Mouse (Mus musculus) midbrain, embryonic 11.5 days (tissue): Measurements from ENCODE around the gene Cox15. TPM values are rescaled to one million over a fixed set of nuclear protein-coding genes. Genes with fewer than 3 reads are reported as not detected.

ENCODE experiments used
- ATAC-seq: fragments of 200-750 bp; cut with Nextera tagmentation; 2 replicates; pipeline ENCODE4 v1.8.0; 2017; ENCODE audit warnings: moderate TSS enrichment, moderate library complexity; ENCODE audit not compliant: low FRiP score
- DNase-seq: peaks from one replicate; pipeline ENCODE4 v3.0.0; 2015; ENCODE audit warnings: low spot score; ENCODE audit errors: missing footprints
- H3K27ac ChIP-seq: fragments of 300-500 bp; sonication (generic); 2 replicates; pipeline ENCODE4 v1.5.1; 2014; ENCODE audit warnings: low read depth, low read length
- H3K27me3 ChIP-seq: fragments of 300-500 bp; sonication (generic); 2 replicates; pipeline ENCODE4 v1.6.1; 2014; ENCODE audit warnings: mild to moderate bottlenecking, low read length, moderate library complexity, mixed read lengths; ENCODE audit not compliant: control insufficient read depth, insufficient read depth
- H3K36me3 ChIP-seq: fragments of 300-500 bp; sonication (generic); 2 replicates; pipeline ENCODE4 v1.6.1; 2014; ENCODE audit warnings: mild to moderate bottlenecking, low read length, moderate library complexity, mixed read lengths; ENCODE audit not compliant: control insufficient read depth, insufficient read depth
- H3K4me1 ChIP-seq: fragments of 300-500 bp; sonication (generic); 2 replicates; pipeline ENCODE4 v1.6.1; 2014; ENCODE audit warnings: low read length; ENCODE audit not compliant: control insufficient read depth, insufficient read depth
- H3K4me2 ChIP-seq: fragments of 300-500 bp; sonication (generic); 2 replicates; pipeline ENCODE4 v1.6.1; 2014; ENCODE audit warnings: mild to moderate bottlenecking, moderate library complexity
- H3K4me3 ChIP-seq: fragments of 300-500 bp; sonication (generic); 2 replicates; pipeline ENCODE4 v1.5.1; 2014; ENCODE audit warnings: low read depth, low read length
- H3K9ac ChIP-seq: fragments of 300-500 bp; sonication (generic); 2 replicates; pipeline ENCODE4 v1.6.1; 2014; ENCODE audit warnings: low read length
- H3K9me3 ChIP-seq: fragments of 300-500 bp; sonication (generic); 2 replicates; pipeline ENCODE4 v1.6.1; 2016; ENCODE audit warnings: low read length; ENCODE audit not compliant: control insufficient read depth
- WGBS: fragments of 180-500 bp; shearing (Covaris S2); extraction: QIAGEN DNeasy Blood & Tissue Kit; methylation state at CpG from one replicate; pipeline ENCODE4 v1.1.7; 2014; 5-methylcytosine and 5-hydroxymethylcytosine counted together
- polyA plus RNA-seq: library from polyadenylated mRNA; unstranded; fragments of >200 nt; fragmentation: Nextera tagmentation; extraction: Ambion mirVana; gene quantifications from 2 replicates; pipeline ENCODE4 v1.2.1, GENCODE M21; 2014

The Cox15 gene
- polyA plus RNA-seq, 1 experiment from 2014 or later = 9.3 TPM

DNA sequence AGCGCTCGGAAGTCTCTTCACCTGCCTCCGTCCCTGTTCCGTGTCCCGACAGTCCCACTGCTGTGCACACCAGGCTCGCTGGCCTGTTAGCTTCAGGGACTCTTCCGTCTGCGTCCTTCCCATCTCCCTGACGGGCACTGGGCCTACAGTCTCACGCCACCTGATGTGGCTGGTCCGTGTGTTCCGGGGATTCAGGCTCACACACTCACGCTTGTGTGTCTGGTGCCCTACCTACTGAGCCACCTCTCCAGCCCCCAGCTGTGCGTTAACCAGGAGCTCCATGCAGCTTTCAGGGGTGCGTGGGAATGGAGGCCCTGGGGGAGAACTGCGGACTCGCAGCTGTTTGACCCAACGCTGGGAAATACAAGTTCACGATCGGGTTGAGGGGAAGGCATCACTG, 28.6 kb downstream of the Cox15 start:
- Histone ChIP-seq H3K4me1 (no peaks in the 10 kb centered on the region), H3K27me3 (no peaks in the 10 kb centered on the region), H3K4me3 (no peak overlapping the region), H3K27ac (no peak overlapping the region), H3K4me2 (no peak overlapping the region), H3K9ac (no peak overlapping the region), H3K9me3 (no peaks in the 10 kb centered on the region), H3K36me3 (0 out of 2 replicates have a peak, but pooled peaks cover 2% of the 10 kb centered on the region)
- no peak for DNase-seq
- 93% methylated on average over 20 of the region's 20 CpGs for WGBS
- no peak for ATAC-seq

DNA sequence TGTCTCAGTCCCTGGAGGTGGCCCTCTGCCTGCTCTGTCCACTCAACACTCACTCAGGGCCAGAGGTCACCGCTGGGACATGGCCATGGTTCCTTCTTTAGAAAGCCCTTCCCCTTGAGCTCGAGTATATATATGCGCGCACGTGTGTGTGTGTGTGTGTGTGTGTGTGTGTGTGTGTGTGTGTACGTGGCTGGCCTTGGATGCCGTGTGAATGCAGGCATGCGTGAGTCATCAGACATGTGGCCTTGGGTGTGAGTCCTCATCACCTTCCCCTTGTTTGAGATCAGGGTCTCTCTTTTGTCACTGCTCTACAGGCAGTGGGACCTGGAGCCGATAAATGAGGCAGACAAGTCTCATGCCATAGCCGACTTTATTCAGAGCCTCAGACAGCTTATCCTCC, 29.3 kb downstream of the Cox15 start:
- Histone ChIP-seq H3K9me3 (no peaks in the 10 kb centered on the region), H3K4me1 (no peaks in the 10 kb centered on the region), H3K36me3 (peaks cover 2% of the 10 kb centered on the region; the same call in 1 of the 2 replicates), H3K27me3 (no peaks in the 10 kb centered on the region), H3K4me2 (no peak overlapping the region), H3K4me3 (no peak overlapping the region), H3K9ac (no peak overlapping the region), H3K27ac (no peak overlapping the region)
- WGBS = 86% methylated on average over 10 of the region's 10 CpGs
- no peak for DNase-seq
- no peak for ATAC-seq

DNA sequence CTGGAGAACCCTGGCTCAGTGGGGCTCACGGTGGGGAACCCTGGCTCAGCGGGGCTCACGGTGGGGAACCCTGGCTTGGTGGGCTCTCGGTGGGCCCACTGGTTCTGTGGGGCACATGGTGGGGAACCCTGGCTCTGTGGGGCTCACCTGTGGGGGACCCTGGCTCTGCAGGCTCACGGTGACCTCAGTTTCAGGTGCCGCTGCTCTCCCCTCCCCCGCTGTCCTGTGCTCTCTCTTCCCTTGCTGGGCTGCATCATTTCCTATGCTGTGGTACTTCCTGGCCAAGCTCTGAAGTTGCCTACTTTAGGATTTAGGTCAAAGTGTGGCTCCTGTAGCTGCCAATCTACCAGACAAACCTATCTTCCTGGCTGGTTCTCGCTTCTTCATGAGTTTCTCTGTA, 29.9 kb downstream of the Cox15 start:
- Histone ChIP-seq H3K9ac (no peak overlapping the region), H3K9me3 (no peaks in the 10 kb centered on the region), H3K27me3 (no peaks in the 10 kb centered on the region), H3K4me1 (no peaks in the 10 kb centered on the region), H3K4me2 (no peak overlapping the region), H3K27ac (no peak overlapping the region), H3K4me3 (no peak overlapping the region), H3K36me3 (peaks cover 2% of the 10 kb centered on the region; the same call in 1 of the 2 replicates)
- DNase-seq (no peak), ATAC-seq (no peak)
- 78% methylated on average over 8 of the region's 8 CpGs for WGBS

DNA sequence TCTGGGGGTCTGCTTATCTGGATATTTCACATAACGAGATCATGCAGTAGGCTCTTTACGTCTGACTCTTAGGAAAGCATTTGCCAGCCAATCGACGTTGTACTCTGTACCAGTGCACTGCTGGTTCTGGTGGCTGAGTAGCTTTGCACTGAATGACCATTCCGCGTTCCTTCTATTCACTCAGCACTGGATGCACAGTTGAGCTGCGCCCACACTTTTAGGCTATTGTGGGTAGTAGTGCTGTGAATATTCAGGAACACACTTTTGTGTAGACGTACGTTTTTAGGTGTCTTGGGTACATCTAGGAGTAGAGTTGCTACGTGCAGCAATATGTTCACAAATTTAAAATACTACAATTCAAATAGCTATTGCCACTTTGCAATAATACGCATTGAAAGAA, 32.7 kb downstream of the Cox15 start:
- Histone ChIP-seq H3K9me3 (no peaks in the 10 kb centered on the region), H3K9ac (no peak overlapping the region), H3K4me3 (no peak overlapping the region), H3K4me2 (no peak overlapping the region), H3K27me3 (no peaks in the 10 kb centered on the region), H3K4me1 (no peaks in the 10 kb centered on the region), H3K36me3 (no peaks in the 10 kb centered on the region; the same call in 1 of the 2 replicates), H3K27ac (no peak overlapping the region)
- WGBS = 94% methylated on average over 11 of the region's 11 CpGs
- DNase-seq (no peak), ATAC-seq (no peak)

DNA sequence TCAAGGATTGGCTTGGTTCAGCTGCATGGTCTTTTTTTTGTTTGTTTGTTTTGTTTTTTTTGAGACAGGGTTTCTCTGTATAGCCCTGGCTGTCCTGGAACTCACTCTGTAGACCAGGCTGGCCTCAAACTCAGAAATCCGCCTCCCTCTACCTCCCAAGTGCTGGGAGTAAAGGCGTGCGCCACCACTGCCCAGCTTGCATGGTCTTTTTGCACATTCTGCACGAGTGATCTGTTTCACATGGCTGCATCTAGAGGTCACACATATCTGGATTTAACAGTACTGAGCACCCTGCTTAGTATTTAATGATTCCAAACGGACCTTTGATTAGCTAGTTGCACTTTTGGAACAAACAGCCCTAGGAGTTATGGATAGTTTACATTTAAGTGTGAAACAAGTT, 40.8 kb downstream of the Cox15 start:
- Histone ChIP-seq H3K27me3 (no peaks in the 10 kb centered on the region), H3K36me3 (no peaks in the 10 kb centered on the region), H3K9ac (no peak overlapping the region), H3K4me2 (no peak overlapping the region), H3K4me3 (no peak overlapping the region), H3K27ac (no peak overlapping the region), H3K9me3 (no peaks in the 10 kb centered on the region), H3K4me1 (no peaks in the 10 kb centered on the region)
- no peak for ATAC-seq
- WGBS = 78% methylated on average over 5 of the region's 5 CpGs
- no peak for DNase-seq

DNA sequence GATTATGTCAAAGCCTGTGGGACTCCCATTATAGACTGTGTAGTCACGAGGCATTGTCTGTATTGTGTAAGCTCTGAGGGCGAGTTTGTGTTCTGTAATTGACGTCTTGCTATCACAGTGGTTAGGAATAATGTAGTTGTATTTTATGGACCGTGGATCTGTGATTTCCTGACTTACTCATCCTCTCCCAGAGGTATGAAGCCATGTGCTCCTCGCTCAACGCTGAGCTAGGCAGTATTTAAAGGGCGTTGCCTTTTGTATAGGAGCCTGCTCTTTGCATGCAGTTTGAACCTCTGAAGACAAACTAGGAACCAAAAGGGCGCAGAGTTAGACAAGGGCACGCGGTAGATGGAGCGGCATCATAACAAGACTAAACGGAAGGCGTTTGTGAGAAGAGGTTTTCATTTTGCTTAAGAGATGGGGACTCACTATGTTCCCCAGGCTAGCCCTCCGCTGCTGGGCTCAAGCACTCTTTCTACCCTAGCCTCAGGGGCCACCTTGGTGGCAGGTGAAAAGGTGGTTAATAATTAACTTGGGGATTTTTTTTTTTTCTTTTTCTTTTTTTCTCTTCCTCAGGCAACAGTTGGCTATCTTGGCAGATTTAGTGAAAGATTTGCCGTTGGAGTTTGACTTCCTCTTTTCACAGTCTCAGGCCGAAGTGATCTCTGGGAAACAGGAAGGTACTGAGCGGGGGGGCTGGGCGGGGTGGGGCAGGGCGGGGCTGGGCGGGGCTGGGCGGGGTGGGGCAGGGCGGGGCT, 41.5 kb downstream of the Cox15 start:
- H3K9ac ChIP-seq = no peak overlapping the region
- H3K4me3 ChIP-seq = no peak overlapping the region
- no peak overlapping the region for H3K4me2 ChIP-seq
- H3K36me3 ChIP-seq = no peaks in the 10 kb centered on the region
- DNase-seq (no peak), ATAC-seq (no peak)
- WGBS = 66% methylated on average over 22 of the region's 22 CpGs
- H3K27me3 ChIP-seq = no peaks in the 10 kb centered on the region
- no peaks in the 10 kb centered on the region for H3K4me1 ChIP-seq
- no peak overlapping the region for H3K27ac ChIP-seq
- no peaks in the 10 kb centered on the region for H3K9me3 ChIP-seq

DNA sequence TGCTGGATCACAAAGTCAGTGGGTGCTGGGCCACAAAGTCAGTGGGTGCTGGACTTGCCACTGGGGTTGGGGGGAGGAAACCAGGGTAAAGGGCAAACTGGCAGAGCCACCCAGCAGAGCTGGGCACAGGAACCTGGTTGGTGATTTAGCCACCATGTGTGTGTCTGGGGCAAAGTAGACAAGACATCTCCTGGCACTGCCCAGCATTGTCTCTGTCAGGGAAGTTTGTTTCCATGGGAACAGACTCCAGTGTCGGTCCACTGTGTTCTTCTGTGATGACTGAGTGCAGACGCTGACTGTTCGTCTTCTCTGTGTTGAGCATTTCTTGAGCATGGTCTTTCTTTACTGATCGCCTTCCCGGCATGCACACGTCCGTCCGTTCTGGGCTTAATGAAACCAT, 43.5 kb downstream of the Cox15 start:
- no peak for DNase-seq
- H3K9ac ChIP-seq = no peak overlapping the region
- H3K4me1 ChIP-seq = no peaks in the 10 kb centered on the region
- no peak for ATAC-seq
- H3K4me3 ChIP-seq = no peak overlapping the region
- H3K36me3 ChIP-seq = peaks cover 2% of the 10 kb centered on the region; the same call in 1 of the 2 replicates
- H3K27me3 ChIP-seq = no peaks in the 10 kb centered on the region
- no peaks in the 10 kb centered on the region for H3K9me3 ChIP-seq
- no peak overlapping the region for H3K27ac ChIP-seq
- 81% methylated on average over 8 of the region's 8 CpGs for WGBS
- H3K4me2 ChIP-seq = no peak overlapping the region

DNA sequence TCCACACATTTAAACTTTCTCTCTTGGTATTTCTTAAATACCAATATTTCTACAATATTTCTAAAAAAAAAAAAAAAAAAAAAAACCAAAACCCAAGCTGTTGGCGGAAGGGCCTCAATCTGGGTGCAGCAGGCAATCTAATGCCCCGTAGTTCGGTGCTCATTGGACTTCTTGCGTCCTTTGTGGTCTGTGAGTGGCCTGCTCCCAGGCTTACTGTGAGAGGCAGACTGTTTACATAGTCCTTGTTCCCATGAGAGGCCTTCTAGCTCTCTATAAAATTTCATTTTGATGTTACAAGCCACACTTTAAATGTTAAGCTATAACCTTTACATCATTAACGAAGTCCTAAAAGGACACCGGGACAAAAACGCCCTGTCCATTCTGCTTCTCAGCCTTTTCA, 44.6 kb downstream of the Cox15 start:
- H3K4me3 ChIP-seq = no peak overlapping the region
- H3K4me1 ChIP-seq = no peaks in the 10 kb centered on the region
- peaks cover 4% of the 10 kb centered on the region; the same call in 1 of the 2 replicates for H3K36me3 ChIP-seq
- H3K4me2 ChIP-seq = no peak overlapping the region
- WGBS = 95% methylated on average over 7 of the region's 7 CpGs
- ATAC-seq (no peak), DNase-seq (no peak)
- H3K9ac ChIP-seq = no peak overlapping the region
- H3K27ac ChIP-seq = no peak overlapping the region
- H3K9me3 ChIP-seq = no peaks in the 10 kb centered on the region
- H3K27me3 ChIP-seq = no peaks in the 10 kb centered on the region

DNA sequence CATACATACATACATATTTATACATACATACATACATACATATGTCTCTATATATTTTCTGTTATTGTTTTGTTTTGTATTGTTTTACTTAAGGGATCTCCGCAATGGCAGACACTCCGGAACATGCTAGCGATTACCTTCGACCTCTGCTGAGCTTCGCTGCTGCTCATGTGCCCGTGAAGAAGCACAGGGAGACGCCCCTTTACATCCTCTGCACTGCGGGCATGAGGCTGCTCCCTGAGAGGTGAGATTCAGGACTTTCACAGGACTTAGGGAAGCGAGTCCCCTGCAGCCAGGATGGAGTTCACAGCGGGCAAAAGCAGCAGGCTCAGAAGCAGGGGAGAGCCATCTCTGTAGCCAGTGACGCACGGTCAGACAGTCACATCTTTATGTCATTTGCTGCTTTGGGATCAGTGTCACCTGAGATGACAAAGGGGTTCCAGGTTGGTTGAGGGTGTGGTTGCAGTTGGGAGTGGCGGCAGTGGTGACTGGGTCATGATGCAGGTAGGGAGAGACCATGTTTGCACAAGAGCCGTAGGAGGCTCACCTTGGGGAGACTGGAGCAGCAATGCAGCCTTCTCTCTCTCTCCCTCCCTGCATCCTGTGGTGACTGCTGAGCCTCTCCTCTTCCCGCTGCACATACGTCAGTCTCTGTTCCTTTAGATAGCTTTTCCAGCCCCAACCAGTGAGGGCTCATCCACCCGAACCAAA, 47.9 kb downstream of the Cox15 start:
- no peak for DNase-seq
- ATAC-seq = no peak
- Histone ChIP-seq H3K27me3 (no peaks in the 10 kb centered on the region), H3K36me3 (peaks cover 7% of the 10 kb centered on the region; the same call in 1 of the 2 replicates), H3K9ac (no peak overlapping the region), H3K4me3 (no peak overlapping the region), H3K4me1 (no peaks in the 10 kb centered on the region), H3K4me2 (no peak overlapping the region), H3K27ac (no peak overlapping the region), H3K9me3 (no peaks in the 10 kb centered on the region; the same call in 1 of the 2 replicates)
- WGBS = 87% methylated on average over 17 of the region's 17 CpGs
